Mouse (Mus musculus): ENCODE measurements around the gene Gm10375. TPM values are rescaled to one million over a fixed set of nuclear protein-coding genes. Genes with fewer than 3 reads are reported as not detected.
"Not testable (repeated sequence)": the region's sequence is repeated elsewhere in the genome, so short reads cannot be mapped to it uniquely, and the experiment has no call there.

Gm10375 gene
- not detected in 2 replicates for polyA plus RNA-seq (2014; fragmentation: Nextera tagmentation; extraction: Ambion mirVana)

GRCm38 (mm10) chr14:43607913-43608312 is at the start of gene Gm10375:
Gene Gm10375 (minus strand): TSS chr14:43608013.
- not testable (repeated sequence) for ATAC-seq (replicated peaks; ENCODE audit: insufficient number of reproducible peaks, low FRiP score, low TSS enrichment); H3K4me1 ChIP-seq (ENCODE audit: control insufficient read depth, insufficient read depth, low read length); H3K9me3 ChIP-seq (replicated peaks; ENCODE audit: control insufficient read depth, low read length); H3K4me3 ChIP-seq (ENCODE audit: low read depth, low read length); H3K4me2 ChIP-seq; H3K36me3 ChIP-seq (ENCODE audit: control insufficient read depth, insufficient read depth, low read length); H3K27me3 ChIP-seq (ENCODE audit: control insufficient read depth, insufficient read depth, low read length); H3K9ac ChIP-seq (ENCODE audit: low read depth, low read length); H3K27ac ChIP-seq (ENCODE audit: low read depth, low read length)

DNA sequence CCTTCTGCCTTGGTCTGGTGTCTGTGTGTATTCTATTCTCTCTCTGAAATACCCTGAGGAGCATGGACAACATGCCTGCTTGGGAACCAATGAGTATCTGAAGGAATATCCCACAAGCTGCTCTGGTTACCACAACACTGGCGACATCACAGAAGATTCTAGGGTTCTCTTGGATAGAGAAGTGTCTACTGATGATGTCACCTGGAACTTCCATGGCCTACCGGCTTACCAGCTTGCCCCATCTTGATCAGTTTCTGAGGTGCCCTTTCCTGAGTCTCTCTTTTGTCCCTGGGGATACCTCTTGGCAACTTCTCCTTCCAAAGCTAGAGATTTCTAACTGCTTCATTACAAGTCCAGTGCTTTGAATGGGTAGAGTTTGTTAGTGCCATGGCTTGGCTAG is 28.8 kb downstream of the Gm10375 start, which contains the start of gene Gm17654:
Gm17654 (minus strand) TSS at position 101 of the 400 bp plus-strand sequence.
- 63% methylated on average over 1 of the region's 2 CpGs for WGBS (ENCODE audit: insufficient replicate concordance)
- not testable (repeated sequence) for H3K4me3 ChIP-seq (ENCODE audit: low read depth, low read length); H3K4me1 ChIP-seq (ENCODE audit: control insufficient read depth, insufficient read depth, low read length); H3K9ac ChIP-seq (ENCODE audit: low read depth, low read length); H3K9me3 ChIP-seq (replicated peaks; ENCODE audit: control insufficient read depth, low read length); H3K27me3 ChIP-seq (ENCODE audit: control insufficient read depth, insufficient read depth, low read length); H3K4me2 ChIP-seq; H3K36me3 ChIP-seq (ENCODE audit: control insufficient read depth, insufficient read depth, low read length); ATAC-seq (replicated peaks; ENCODE audit: insufficient number of reproducible peaks, low FRiP score, low TSS enrichment); H3K27ac ChIP-seq (ENCODE audit: low read depth, low read length)

GRCm38 (mm10) chr14:43577969-43578368 is 29.8 kb downstream of the Gm10375 start:
- not testable (repeated sequence) for H3K9ac ChIP-seq (ENCODE audit: low read depth, low read length); H3K36me3 ChIP-seq (ENCODE audit: control insufficient read depth, insufficient read depth, low read length); ATAC-seq (replicated peaks; ENCODE audit: insufficient number of reproducible peaks, low FRiP score, low TSS enrichment); H3K9me3 ChIP-seq (replicated peaks; ENCODE audit: control insufficient read depth, low read length); H3K4me1 ChIP-seq (ENCODE audit: control insufficient read depth, insufficient read depth, low read length); H3K27me3 ChIP-seq (ENCODE audit: control insufficient read depth, insufficient read depth, low read length); H3K4me3 ChIP-seq (ENCODE audit: low read depth, low read length); H3K27ac ChIP-seq (ENCODE audit: low read depth, low read length); H3K4me2 ChIP-seq
- WGBS (ENCODE audit: insufficient replicate concordance): 87% methylated on average over 2 of the region's 4 CpGs

Other genes with a start within 250 kb of the Gm10375 start
- gene Gm8138, start 191.7 kb downstream of the Gm10375 start, polyA plus RNA-seq (2014; fragmentation: Nextera tagmentation; extraction: Ambion mirVana): not detected in 2 replicates
- gene Gm5799, start 64.4 kb downstream of the Gm10375 start, polyA plus RNA-seq (2014; fragmentation: Nextera tagmentation; extraction: Ambion mirVana): not detected in 2 replicates
- gene Gm17654, start 28.9 kb downstream of the Gm10375 start, polyA plus RNA-seq (2014; fragmentation: Nextera tagmentation; extraction: Ambion mirVana): not detected in 2 replicates
- not detected in 2 replicates for gene Gm8165, start 69.2 kb upstream of the Gm10375 start, polyA plus RNA-seq (2014; fragmentation: Nextera tagmentation; extraction: Ambion mirVana)
- 1.2 TPM in 2 replicates for gene Gm7324, start 89.8 kb upstream of the Gm10375 start, polyA plus RNA-seq (2014; fragmentation: Nextera tagmentation; extraction: Ambion mirVana)
- not detected in 2 replicates for gene Gm16506, start 119.5 kb upstream of the Gm10375 start, polyA plus RNA-seq (2014; fragmentation: Nextera tagmentation; extraction: Ambion mirVana)
- gene Gm6526, start 139.9 kb upstream of the Gm10375 start, polyA plus RNA-seq (2014; fragmentation: Nextera tagmentation; extraction: Ambion mirVana): not detected in 2 replicates
- not detected in 2 replicates for gene Gm8180, start 176.7 kb upstream of the Gm10375 start, polyA plus RNA-seq (2014; fragmentation: Nextera tagmentation; extraction: Ambion mirVana)

All from heart, embryonic 11.5 days (tissue).